Mouse (Mus musculus) MEL (cell line): ENCODE data around the gene Kcnb1.

Experiments used
- BHLHE40 ChIP-seq: IDR thresholded peaks from 2 replicates; pipeline ENCODE4 v1.6.1; 2012; ENCODE audit warnings: low read depth, mild to moderate bottlenecking, inconsistent platforms, low read length, improper control_type of control experiment, borderline replicate concordance
- CHD1 ChIP-seq: IDR thresholded peaks from 2 replicates; pipeline ENCODE4 v1.6.1; 2012; ENCODE audit warnings: low read depth, mild to moderate bottlenecking, inconsistent platforms, low read length, improper control_type of control experiment
- CTCF ChIP-seq, 3 experiments: IDR thresholded peaks in 2 of 3; conservative IDR thresholded peaks in 1 of 3; 2 replicates each; pipeline ENCODE4 v1.5.1; 2011 to 2012; ENCODE audit warnings: low read length in 3 of 3, low read depth in 2 of 3, mild to moderate bottlenecking in 2 of 3, improper control_type of control experiment in 1 of 3, inconsistent platforms in 1 of 3, mixed read lengths in 1 of 3, moderate library complexity in 1 of 3; ENCODE audit not compliant: control insufficient read depth in 1 of 3, insufficient read depth in 1 of 3, poor library complexity in 1 of 3, severe bottlenecking in 1 of 3
- ETS1 ChIP-seq: IDR thresholded peaks from 2 replicates; pipeline ENCODE4 v1.6.1; 2012; ENCODE audit warnings: low read depth, mild to moderate bottlenecking, inconsistent platforms, low read length, improper control_type of control experiment, moderate library complexity
- MAFK ChIP-seq: IDR thresholded peaks from 2 replicates; pipeline ENCODE4 v1.6.1; 2011; ENCODE audit warnings: low read depth, mild to moderate bottlenecking, low read length, improper control_type of control experiment, borderline replicate concordance
- MAZ ChIP-seq: IDR thresholded peaks from 2 replicates; pipeline ENCODE4 v1.6.1; 2012; ENCODE audit warnings: low read depth, mild to moderate bottlenecking, inconsistent platforms, low read length, improper control_type of control experiment
- MYC ChIP-seq: IDR thresholded peaks from 2 replicates; pipeline ENCODE4 v1.6.1; 2011; ENCODE audit warnings: low read depth, mild to moderate bottlenecking, low read length, improper control_type of control experiment, moderate library complexity
- NELFE ChIP-seq: IDR thresholded peaks from 2 replicates; pipeline ENCODE4 v1.6.1; 2011; ENCODE audit warnings: low read depth, low read length, improper control_type of control experiment
- POLR2A ChIP-seq, 2 experiments: IDR thresholded peaks; 2 replicates each; pipeline ENCODE4 v1.6.1; 2011 to 2012; ENCODE audit warnings: low read length in 2 of 2, mild to moderate bottlenecking in 2 of 2, control low read depth in 1 of 2, improper control_type of control experiment in 1 of 2, low read depth in 1 of 2, moderate library complexity in 1 of 2; ENCODE audit not compliant: control insufficient read depth in 1 of 2, insufficient read depth in 1 of 2, poor library complexity in 1 of 2
- SIN3A ChIP-seq: IDR thresholded peaks from 2 replicates; pipeline ENCODE4 v1.6.1; 2012; ENCODE audit warnings: low read length, improper control_type of control experiment, inconsistent platforms
- TAL1 ChIP-seq: IDR thresholded peaks from 2 replicates; pipeline ENCODE4 v1.6.1; 2012; ENCODE audit warnings: mild to moderate bottlenecking, inconsistent platforms, low read length, moderate library complexity, mixed read lengths
- TCF12 ChIP-seq: IDR thresholded peaks from 2 replicates; pipeline ENCODE4 v1.6.1; 2014; ENCODE audit warnings: low read depth, mild to moderate bottlenecking, inconsistent platforms, low read length, improper control_type of control experiment, moderate library complexity
- ZC3H11A ChIP-seq: IDR thresholded peaks from 2 replicates; pipeline ENCODE4 v1.6.1; 2012; ENCODE audit warnings: low read depth, mild to moderate bottlenecking, inconsistent platforms, low read length, improper control_type of control experiment
- ZNF384 ChIP-seq: IDR thresholded peaks from 2 replicates; pipeline ENCODE4 v1.6.1; 2012; ENCODE audit warnings: low read depth, mild to moderate bottlenecking, inconsistent platforms, low read length, improper control_type of control experiment

DNA sequence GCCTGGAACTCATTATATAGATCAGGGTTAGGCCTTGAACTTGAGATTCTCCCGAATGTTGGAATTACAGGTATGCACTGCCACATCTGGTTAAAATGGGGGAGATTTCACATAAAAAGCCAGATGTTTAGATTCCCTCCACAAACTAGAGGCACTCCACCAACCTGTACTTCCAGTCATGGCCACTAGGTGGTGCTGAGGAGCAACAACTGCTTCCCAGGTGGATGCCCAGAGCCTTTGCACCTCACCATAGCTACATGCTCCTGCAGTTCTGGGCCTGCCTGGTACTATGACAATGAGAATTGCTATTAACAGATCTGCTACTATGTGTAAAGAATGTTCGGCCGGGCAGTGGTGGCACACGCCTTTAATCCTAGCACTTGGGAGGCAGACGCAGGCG lies 77.2 kb downstream of the Kcnb1 start:
- TF ChIP-seq TAL1, result no peak
- peak; percentile 92 to 98 (median 94) for TF ChIP-seq CTCF (IDR thresholded peaks at IDR 0.05 in 2 of 3, conservative IDR thresholded peaks at IDR 0.05 in 1 of 3; ENCODE audit: control insufficient read depth in 1 of 3, insufficient read depth in 1 of 3, low read depth in 2 of 3, low read length in 3 of 3, poor library complexity in 1 of 3, severe bottlenecking in 1 of 3)
- TF ChIP-seq SIN3A, result no peak
- no peak for TF ChIP-seq BHLHE40
- no peak for TF ChIP-seq MYC
- TF ChIP-seq MAFK, result no peak
- no peak for TF ChIP-seq MAZ
- no peak for TF ChIP-seq ZNF384
- peak; percentile 86 for TF ChIP-seq ZC3H11A
- TF ChIP-seq TCF12, result no peak
- no peak for TF ChIP-seq POLR2A (IDR thresholded peaks at IDR 0.05; ENCODE audit: control insufficient read depth in 1 of 2, insufficient read depth in 1 of 2, low read depth in 1 of 2, low read length in 2 of 2, poor library complexity in 1 of 2)
- no peak for TF ChIP-seq ETS1
- TF ChIP-seq NELFE, result no peak
- TF ChIP-seq CHD1, result no peak
